Mouse (Mus musculus): ENCODE measurements around the gene Slc26a9.

Slc26a9 gene

DNA sequence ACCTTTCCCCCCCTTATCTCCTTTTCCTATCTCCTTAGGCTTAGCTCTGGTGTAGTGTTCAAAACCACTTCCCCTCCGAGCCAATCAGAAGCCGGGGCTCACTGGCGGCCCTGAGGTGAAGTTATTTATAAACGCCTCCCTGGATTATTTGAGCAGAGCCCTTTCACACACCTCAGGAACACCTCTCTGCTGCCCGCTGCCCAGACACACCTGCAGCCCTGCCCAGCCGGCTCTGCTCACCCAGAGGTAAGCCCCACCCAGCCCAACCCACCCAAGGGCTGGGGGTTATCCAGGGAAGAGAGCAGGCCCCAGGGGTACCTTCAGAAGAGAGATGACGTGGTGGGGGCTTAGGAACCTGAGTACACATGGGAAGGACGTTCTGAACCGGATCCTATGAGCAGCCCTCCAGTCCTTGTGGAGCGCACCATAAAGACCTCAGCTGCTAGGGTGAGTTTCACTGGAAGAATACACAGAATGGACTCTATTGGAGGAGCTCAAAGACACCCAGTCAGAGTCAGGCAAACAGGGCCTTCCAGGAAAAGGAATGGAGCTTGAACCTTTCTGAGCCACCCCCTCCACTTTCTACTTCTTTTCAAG, at the start of gene Slc26a9:
Gene Slc26a9, plus strand, starts transcription at position 155 of the 597 bp plus-strand sequence.
- DNase-seq (ENCODE audit: low read depth) = no peak

DNA sequence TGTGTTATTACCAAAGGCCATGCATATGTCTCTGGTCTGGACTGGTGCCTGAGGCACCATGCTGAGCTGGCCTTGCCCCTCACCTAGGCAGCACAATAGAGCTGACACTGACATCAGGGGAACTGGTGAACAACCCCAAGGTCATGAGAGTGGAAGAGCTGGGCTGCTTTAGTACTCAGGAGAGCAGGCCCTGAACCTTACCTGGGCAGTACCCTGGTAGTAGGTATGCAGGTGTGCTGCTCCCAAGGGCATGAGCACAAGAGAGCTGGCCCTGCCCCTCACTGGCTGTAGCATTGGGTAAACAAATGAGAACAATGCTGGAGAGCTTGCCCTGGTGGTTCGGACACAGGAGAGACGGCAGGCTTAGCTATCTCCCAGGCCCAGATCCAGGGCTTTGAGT, 48.5 kb upstream of the Slc26a9 start:
- no peak for DNase-seq (ENCODE audit: low read depth)

- no peak for DNase-seq (ENCODE audit: low read depth)
Measured at GRCm38 (mm10) chr1:131696325-131696724, 47.5 kb upstream of the Slc26a9 start.

DNA sequence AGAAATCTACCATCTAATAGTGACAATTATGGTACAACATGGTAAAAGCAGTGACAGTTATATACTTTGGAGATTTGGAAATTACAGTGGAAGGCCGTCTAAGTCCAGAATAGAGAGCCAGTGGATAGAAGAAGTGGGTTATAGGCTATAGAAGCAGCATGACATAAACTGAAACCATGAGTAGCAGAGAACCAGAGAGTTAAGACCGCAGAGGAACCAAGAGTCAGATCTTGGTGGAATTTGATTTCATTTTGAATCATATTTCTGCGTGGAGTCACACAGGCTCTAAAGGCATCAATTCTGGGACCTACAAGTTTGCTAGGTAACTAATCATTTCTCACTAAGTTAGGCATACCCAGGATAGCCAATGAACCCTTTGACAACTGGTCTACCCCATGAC, 45.1 kb upstream of the Slc26a9 start:
- no peak for DNase-seq (ENCODE audit: low read depth)

DNA sequence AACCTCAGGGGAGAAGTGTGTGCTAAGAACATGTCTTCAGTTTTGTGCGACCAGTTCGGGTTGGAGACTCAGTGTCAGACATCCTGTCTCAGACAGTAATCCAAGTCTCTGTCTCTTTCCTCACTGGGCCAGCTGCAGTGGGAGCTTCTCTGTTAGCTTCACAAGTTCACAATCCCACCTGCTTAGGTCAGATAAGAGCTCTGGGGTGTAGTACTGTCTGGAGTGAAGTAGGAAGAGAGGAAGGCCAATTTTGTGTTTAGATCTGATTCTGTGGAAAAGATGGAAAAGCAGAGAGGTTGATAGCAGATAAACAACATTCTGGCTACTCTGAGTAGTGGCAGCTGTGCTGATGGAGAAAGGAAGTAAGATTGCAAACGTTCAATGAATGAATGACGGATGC, 44.2 kb upstream of the Slc26a9 start:
- no peak for DNase-seq (ENCODE audit: low read depth)

- no peak for DNase-seq (ENCODE audit: low read depth)
Measured at GRCm38 (mm10) chr1:131700447-131700846, 43.4 kb upstream of the Slc26a9 start.

DNA sequence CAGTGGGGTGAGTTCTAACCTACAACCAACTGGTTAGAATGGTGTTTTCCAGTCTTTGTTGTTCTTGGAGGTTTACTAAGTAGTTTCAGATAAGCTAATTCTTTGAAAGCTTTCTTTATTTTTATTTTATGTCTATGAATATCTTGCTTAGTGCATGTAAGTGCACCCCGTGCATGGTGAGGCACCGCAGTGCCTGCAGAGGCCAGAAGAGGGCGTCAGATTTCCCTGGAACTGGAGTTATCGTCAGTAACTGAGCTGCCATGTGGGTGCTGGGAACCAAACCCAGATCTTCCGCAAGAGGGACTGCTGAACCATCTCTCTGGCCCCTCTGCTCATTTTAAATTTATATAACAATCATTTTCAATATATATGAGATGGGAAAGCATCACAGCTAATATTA, 42.4 kb upstream of the Slc26a9 start:
- no peak for DNase-seq (ENCODE audit: low read depth)

DNA sequence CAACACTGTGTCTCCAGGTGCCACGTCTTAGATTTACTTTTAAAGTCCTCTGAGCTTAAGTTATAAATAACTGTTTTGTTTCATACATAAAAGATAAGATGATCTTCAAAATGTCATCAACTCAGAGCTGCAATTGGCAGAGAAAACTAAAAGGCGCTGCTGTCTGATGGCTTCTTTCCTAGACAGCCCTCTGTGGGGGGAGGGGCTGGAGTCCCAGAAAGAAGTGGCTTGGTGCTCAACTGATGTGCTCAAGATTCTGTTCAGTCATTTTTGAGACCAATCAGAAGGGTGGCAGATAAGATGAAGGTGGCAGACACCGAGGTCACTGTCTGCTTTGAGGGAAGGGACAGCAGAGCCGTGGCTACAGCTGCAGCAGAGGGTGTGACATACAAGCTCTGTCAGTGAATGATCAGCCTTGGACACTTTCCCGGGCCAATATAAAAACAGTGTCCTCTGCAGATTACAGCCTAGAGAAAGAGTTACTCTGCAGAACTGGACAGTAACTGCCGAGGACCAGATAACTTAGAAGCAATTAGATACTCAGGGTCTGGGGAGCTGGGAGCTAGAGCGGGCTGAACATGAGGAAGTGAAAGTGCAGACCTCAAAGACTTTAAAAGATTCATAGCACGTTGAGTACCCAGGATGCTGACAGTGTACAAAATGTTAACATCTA, 41.6 kb upstream of the Slc26a9 start:
- no peak for DNase-seq (ENCODE audit: low read depth)

- DNase-seq (ENCODE audit: low read depth) = peak; percentile 65
Measured at GRCm38 (mm10) chr1:131703482-131703881, 40.3 kb upstream of the Slc26a9 start.

GRCm38 (mm10) chr1:131708338-131708737, 35.5 kb upstream of the Slc26a9 start:
- peak; percentile 70 for DNase-seq (ENCODE audit: low read depth)

DNA sequence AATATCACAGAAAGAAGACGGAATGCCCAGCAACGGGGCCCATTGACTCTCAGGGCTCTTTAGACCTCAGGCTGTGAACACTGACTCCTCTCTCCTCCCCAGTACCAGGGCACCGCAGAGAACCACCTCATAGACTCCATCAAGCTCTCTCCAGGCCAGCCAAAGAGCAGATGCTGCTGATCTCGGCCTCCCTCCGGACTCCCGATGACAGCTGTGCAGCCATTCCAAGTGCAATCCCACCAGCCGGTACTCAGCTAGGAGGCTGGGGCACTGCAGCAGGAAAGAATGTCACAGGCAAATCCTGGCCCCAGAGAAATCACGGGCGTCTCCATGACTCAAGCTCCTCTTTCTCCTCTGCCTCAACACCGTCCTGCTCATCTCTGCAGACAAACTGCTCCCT, 32.3 kb upstream of the Slc26a9 start:
- no peak for DNase-seq (ENCODE audit: low read depth)

- DNase-seq (ENCODE audit: low read depth) = peak; percentile 87
Measured at GRCm38 (mm10) chr1:131712386-131712785, 31.4 kb upstream of the Slc26a9 start.

DNA sequence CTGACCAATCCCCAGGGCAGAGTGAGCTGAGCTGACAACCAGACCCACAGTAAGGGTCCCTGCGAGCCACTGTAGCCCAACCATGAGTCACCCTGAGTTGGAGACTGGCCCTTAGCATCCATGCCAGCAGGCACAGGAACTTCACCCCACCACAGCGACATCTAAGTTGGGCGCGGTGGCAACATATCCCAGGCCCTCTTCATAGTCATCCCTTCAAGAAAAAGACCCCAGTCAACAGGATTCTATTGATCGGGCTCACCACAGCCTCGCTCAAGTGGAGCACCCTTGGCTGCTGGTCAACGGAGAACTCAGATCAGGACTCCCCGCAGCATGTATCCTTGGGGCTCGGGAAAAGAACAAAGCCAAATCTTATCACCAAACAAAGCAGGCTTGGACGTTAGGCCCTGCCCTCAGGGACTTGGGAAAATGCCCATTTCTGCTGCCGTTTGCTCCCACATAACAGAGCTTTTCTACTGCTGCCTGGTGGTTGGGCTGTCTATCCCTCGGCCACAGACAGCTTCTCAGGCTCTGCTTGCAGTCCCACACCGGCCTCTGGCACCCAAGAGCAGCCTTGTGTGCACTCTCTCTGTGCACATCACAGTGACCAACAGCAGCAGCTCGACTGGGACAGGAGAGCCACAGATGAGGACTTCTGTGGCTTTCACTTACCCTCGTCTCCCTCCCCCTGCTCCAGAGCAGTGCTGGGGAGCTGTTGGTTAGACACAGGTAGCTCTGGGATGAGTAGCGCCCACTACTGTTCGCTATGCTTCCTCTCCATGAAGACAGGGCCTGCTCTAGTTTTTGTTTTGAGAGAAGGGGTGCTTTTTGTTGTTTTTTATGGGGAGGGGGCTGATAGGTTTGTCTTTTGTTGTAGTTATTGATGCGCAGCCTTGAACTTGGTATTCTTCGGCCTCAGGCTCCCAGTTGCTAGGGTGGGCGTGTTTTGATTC, 29.2 kb upstream of the Slc26a9 start:
- DNase-seq (ENCODE audit: low read depth) = no peak

- DNase-seq (ENCODE audit: low read depth) = no peak
Measured at GRCm38 (mm10) chr1:131718952-131719694, 24.7 kb upstream of the Slc26a9 start.

DNA sequence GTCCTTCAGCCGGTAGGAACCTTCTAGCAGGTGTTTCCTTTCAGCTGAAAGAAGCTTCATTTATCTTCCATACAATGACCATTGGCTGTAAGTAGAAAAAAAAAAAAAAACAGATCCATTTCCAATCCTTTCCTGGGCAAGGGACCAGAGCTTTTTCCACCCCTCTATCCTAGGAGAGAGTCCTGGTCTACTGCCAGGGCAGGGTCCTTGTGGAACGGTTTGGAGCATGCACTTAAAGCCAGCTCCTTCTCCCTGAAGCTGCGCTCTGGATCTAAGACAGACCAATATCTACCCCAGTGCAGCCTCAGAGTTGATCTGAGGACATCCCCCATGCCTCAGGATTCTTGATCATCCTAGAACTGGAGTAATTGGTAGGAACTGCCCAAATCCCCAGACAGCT, 21.8 kb upstream of the Slc26a9 start:
- no peak for DNase-seq (ENCODE audit: low read depth)

DNA sequence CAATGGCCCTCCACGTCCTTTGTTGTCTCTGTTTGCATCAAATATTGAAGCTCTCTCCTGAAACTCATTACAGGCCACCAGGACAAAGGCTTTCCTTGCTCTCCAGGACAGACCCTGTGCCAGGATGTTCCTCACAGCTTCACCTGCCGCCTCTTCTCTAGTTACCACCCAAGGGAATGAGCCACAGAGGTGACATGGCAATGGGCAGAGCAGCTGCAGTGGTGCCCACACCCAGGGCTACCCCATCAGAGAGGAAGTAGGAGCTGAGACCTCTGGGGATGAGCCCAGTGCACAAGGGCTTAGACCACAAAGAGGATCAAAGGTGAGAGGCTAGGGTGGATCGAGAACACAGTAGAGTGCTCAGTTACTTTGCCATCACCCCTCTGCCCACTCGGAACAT, 20.3 kb upstream of the Slc26a9 start:
- no peak for DNase-seq (ENCODE audit: low read depth)

DNA sequence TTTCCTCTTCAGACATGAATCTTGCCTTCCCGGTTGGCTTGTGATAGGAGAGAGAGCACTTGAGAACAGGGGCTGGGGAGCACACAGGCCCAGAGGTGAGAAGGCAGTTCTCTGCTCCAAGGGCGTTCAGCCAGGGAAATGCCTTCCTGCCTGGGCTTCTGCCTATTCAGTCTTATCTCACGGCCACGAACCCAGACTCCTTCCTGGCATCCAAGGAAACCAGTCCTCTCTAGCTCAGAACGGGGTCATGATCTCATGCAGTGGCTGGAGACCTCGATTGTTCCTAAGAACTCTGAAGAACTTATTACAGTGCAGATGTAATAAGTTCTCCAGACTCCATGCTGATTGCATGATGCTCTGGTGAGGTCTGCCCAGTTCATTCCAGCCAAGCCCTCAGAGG, 17.2 kb upstream of the Slc26a9 start:
- DNase-seq (ENCODE audit: low read depth) = no peak

- no peak for DNase-seq (ENCODE audit: low read depth)
Measured at GRCm38 (mm10) chr1:131730639-131731437, 13.0 kb upstream of the Slc26a9 start.

- DNase-seq (ENCODE audit: low read depth) = no peak
Measured at GRCm38 (mm10) chr1:131733474-131734180, 10.2 kb upstream of the Slc26a9 start.

GRCm38 (mm10) chr1:131734657-131735273, 9.1 kb upstream of the Slc26a9 start:
- peak; percentile 54 for DNase-seq (ENCODE audit: low read depth)

Data from 416B (cell line).